Mouse (Mus musculus) liver, embryonic 11.5 days (tissue): ENCODE data around the gene Akt1s1. TPM values are rescaled to one million over a fixed set of nuclear protein-coding genes. Genes with fewer than 3 reads are reported as not detected.

ENCODE experiments used
- ATAC-seq: fragments of 200-750 bp; cut with Nextera tagmentation; replicated peaks from 2 replicates; pipeline ENCODE4 v1.8.0; 2017; ENCODE audit warnings: moderate number of reproducible peaks, mild to moderate bottlenecking, moderate TSS enrichment, moderate library complexity; ENCODE audit not compliant: low FRiP score
- DNase-seq: peaks from one replicate; pipeline ENCODE4 v3.0.0-alpha.2; 2017; ENCODE audit warnings: low spot score
- H3K27ac ChIP-seq: fragments of 300-500 bp; sonication (generic); 2 replicates; pipeline ENCODE4 v1.5.1; 2014; ENCODE audit warnings: mild to moderate bottlenecking, low read depth, low read length, control low read depth
- H3K27me3 ChIP-seq: fragments of 300-500 bp; sonication (generic); replicated peaks from 2 replicates; pipeline ENCODE4 v1.6.1; 2014; ENCODE audit warnings: low read length, mixed read lengths; ENCODE audit not compliant: control insufficient read depth, insufficient read depth
- H3K36me3 ChIP-seq: fragments of 300-500 bp; sonication (generic); 2 replicates; pipeline ENCODE4 v1.6.1; 2014; ENCODE audit warnings: mild to moderate bottlenecking, low read length, moderate library complexity, mixed read lengths; ENCODE audit not compliant: control insufficient read depth, insufficient read depth
- H3K4me1 ChIP-seq: fragments of 300-500 bp; sonication (generic); replicated peaks from 2 replicates; pipeline ENCODE4 v1.6.1; 2014; ENCODE audit warnings: low read length, mixed read lengths; ENCODE audit not compliant: control insufficient read depth, insufficient read depth
- H3K4me2 ChIP-seq: fragments of 300-500 bp; sonication (generic); 2 replicates; pipeline ENCODE4 v1.6.1; 2014; ENCODE audit warnings: mild to moderate bottlenecking, control low read depth, moderate library complexity
- H3K4me3 ChIP-seq: fragments of 300-500 bp; sonication (generic); 2 replicates; pipeline ENCODE4 v1.5.1; 2014; ENCODE audit warnings: low read depth, low read length, control low read depth
- H3K9ac ChIP-seq: fragments of 300-500 bp; sonication (generic); 2 replicates; pipeline ENCODE4 v1.6.1; 2014; ENCODE audit warnings: low read depth, low read length, control low read depth
- H3K9me3 ChIP-seq: fragments of 300-500 bp; sonication (generic); 2 replicates; pipeline ENCODE4 v1.6.1; 2016; ENCODE audit warnings: low read length, inconsistent platforms, mixed read lengths; ENCODE audit not compliant: control insufficient read depth
- WGBS: fragments of 180-500 bp; shearing (Covaris S2); extraction: QIAGEN DNeasy Blood & Tissue Kit; methylation state at CpG from one replicate; pipeline ENCODE4 v1.1.7; 2014; 5-methylcytosine and 5-hydroxymethylcytosine counted together
- polyA plus RNA-seq: library from polyadenylated mRNA; unstranded; fragments of >200 nt; fragmentation: Nextera tagmentation; extraction: Ambion mirVana; gene quantifications from 2 replicates; pipeline ENCODE4 v1.2.1, GENCODE M21; 2014

Akt1s1 gene
- polyA plus RNA-seq, 1 experiment from 2014 or later = 53.9 TPM

GRCm38 (mm10) chr7:44877833-44878232 lies 29.0 kb downstream of the Akt1s1 start:
- Histone ChIP-seq H3K9me3 (no peaks in the 10 kb centered on the region), H3K27me3 (no peaks in the 10 kb centered on the region), H3K4me2 (no peak overlapping the region), H3K27ac (no peak overlapping the region), H3K4me3 (no peak overlapping the region), H3K9ac (no peak overlapping the region), H3K4me1 (no peaks in the 10 kb centered on the region; the same call in 1 of the 2 replicates), H3K36me3 (peaks cover 47% of the 10 kb centered on the region)
- WGBS = 87% methylated on average over 14 of the region's 14 CpGs
- ATAC-seq = no peak
- no peak for DNase-seq

- Histone ChIP-seq H3K27me3 (no peaks in the 10 kb centered on the region), H3K4me2 (no peak overlapping the region), H3K4me1 (no peaks in the 10 kb centered on the region), H3K9ac (no peak overlapping the region), H3K9me3 (no peaks in the 10 kb centered on the region), H3K4me3 (no peak overlapping the region), H3K27ac (no peak overlapping the region), H3K36me3 (peaks cover 48% of the 10 kb centered on the region)
- DNase-seq = no peak
- ATAC-seq = no peak
- 86% methylated on average over 3 of the region's 3 CpGs for WGBS
Observed at GRCm38 (mm10) chr7:44883036-44883435, 34.2 kb downstream of the Akt1s1 start.

- no peak overlapping the region for H3K27ac ChIP-seq
- no peak overlapping the region for H3K4me2 ChIP-seq
- ATAC-seq = no peak
- H3K27me3 ChIP-seq = no peaks in the 10 kb centered on the region
- H3K9ac ChIP-seq = no peak overlapping the region
- no peak for DNase-seq
- H3K36me3 ChIP-seq = peaks cover 40% of the 10 kb centered on the region
- H3K4me1 ChIP-seq = peaks cover 8% of the 10 kb centered on the region; the same call in 1 of the 2 replicates
- 95% methylated on average over 5 of the region's 5 CpGs for WGBS
- H3K9me3 ChIP-seq = no peaks in the 10 kb centered on the region
- no peak overlapping the region for H3K4me3 ChIP-seq
Observed at GRCm38 (mm10) chr7:44884637-44885036, 35.8 kb downstream of the Akt1s1 start.

- peaks cover 19% of the 10 kb centered on the region for H3K36me3 ChIP-seq
- ATAC-seq = no peak
- WGBS = 81% methylated on average over 7 of the region's 7 CpGs
Observed at GRCm38 (mm10) chr7:44886964-44887363, 38.2 kb downstream of the Akt1s1 start.

GRCm38 (mm10) chr7:44888256-44889105 lies 39.7 kb downstream of the Akt1s1 start:
- Histone ChIP-seq H3K4me2 (no peak overlapping the region), H3K27me3 (no peaks in the 10 kb centered on the region), H3K9me3 (no peaks in the 10 kb centered on the region), H3K4me3 (no peak overlapping the region), H3K9ac (no peak overlapping the region), H3K27ac (no peak overlapping the region), H3K4me1 (peaks cover 19% of the 10 kb centered on the region), H3K36me3 (peaks cover 11% of the 10 kb centered on the region)
- WGBS = 81% methylated on average over 13 of the region's 13 CpGs
- no peak for ATAC-seq
- DNase-seq = no peak

More at GRCm38 (mm10) chr7:44886964-44887363, 38.2 kb downstream of the Akt1s1 start:
- H3K27me3 ChIP-seq = no peaks in the 10 kb centered on the region
- H3K4me2 ChIP-seq = no peak overlapping the region
- H3K9me3 ChIP-seq = no peaks in the 10 kb centered on the region
- peaks cover 19% of the 10 kb centered on the region for H3K4me1 ChIP-seq
- H3K4me3 ChIP-seq = no peak overlapping the region
- no peak overlapping the region for H3K9ac ChIP-seq
- no peak for DNase-seq
- H3K27ac ChIP-seq = no peak overlapping the region

- WGBS = 85% methylated on average over 6 of the region's 7 CpGs
- H3K9ac ChIP-seq = 0 out of 2 replicates have a peak overlapping the region, but pooled peaks have one; percentile 10
Observed at GRCm38 (mm10) chr7:44890180-44890579, 41.4 kb downstream of the Akt1s1 start.

GRCm38 (mm10) chr7:44890737-44891136 lies 41.9 kb downstream of the Akt1s1 start:
- no peak for ATAC-seq
- H3K27ac ChIP-seq = no peak overlapping the region
- WGBS = 88% methylated on average over 4 of the region's 4 CpGs

More at GRCm38 (mm10) chr7:44890180-44890579, 41.4 kb downstream of the Akt1s1 start:
- DNase-seq (no peak), ATAC-seq (no peak)
- H3K27ac ChIP-seq = no peak overlapping the region
- H3K4me1 ChIP-seq = peaks cover 20% of the 10 kb centered on the region
- no peaks in the 10 kb centered on the region for H3K27me3 ChIP-seq
- H3K4me2 ChIP-seq = peak overlapping the region; percentile 95
- no peak overlapping the region for H3K4me3 ChIP-seq
- H3K9me3 ChIP-seq = no peaks in the 10 kb centered on the region
- peaks cover 3% of the 10 kb centered on the region; the same call in 1 of the 2 replicates for H3K36me3 ChIP-seq

GRCm38 (mm10) chr7:44891611-44892010 lies 42.8 kb downstream of the Akt1s1 start:
- WGBS = 16% methylated on average over 6 of the region's 6 CpGs
- DNase-seq (no peak), ATAC-seq (no peak)
- Histone ChIP-seq H3K27ac (peak overlapping the region; percentile 78), H3K36me3 (peaks cover 2% of the 10 kb centered on the region; the same call in 1 of the 2 replicates), H3K27me3 (no peaks in the 10 kb centered on the region), H3K4me1 (peaks cover 25% of the 10 kb centered on the region), H3K4me3 (peak overlapping the region; percentile 79), H3K4me2 (peak overlapping the region; percentile 95), H3K9ac (peak overlapping the region; percentile 92), H3K9me3 (no peaks in the 10 kb centered on the region)

More at GRCm38 (mm10) chr7:44890737-44891136, 41.9 kb downstream of the Akt1s1 start:
- Histone ChIP-seq H3K4me1 (peaks cover 21% of the 10 kb centered on the region), H3K4me3 (peak overlapping the region; percentile 79), H3K9ac (peak overlapping the region; percentile 92; the same call in 1 of the 2 replicates), H3K4me2 (peak overlapping the region; percentile 95), H3K27me3 (no peaks in the 10 kb centered on the region), H3K9me3 (no peaks in the 10 kb centered on the region), H3K36me3 (peaks cover 3% of the 10 kb centered on the region; the same call in 1 of the 2 replicates)
- DNase-seq = no peak
